Mouse (Mus musculus) activated CD4-positive, CD25-positive, alpha-beta regulatory T cell, adult 4 months (primary cell): ENCODE measurements around the gene Usp15. TPM values are rescaled to one million over a fixed set of nuclear protein-coding genes. Genes with fewer than 3 reads are reported as not detected.

Source experiments
- ATAC-seq: one replicate; pipeline ENCODE4 v1.8.0; 2017
- polyA plus RNA-seq, 2 experiments: library from polyadenylated mRNA; unstranded; fragments of 100-300 nt; shearing (Covaris generic); gene quantifications; one replicate each; pipeline ENCODE4 v1.2.1; 2017

Gene Usp15
- polyA plus RNA-seq, 2 experiments from 2014 or later, result 114 to 147 TPM

DNA sequence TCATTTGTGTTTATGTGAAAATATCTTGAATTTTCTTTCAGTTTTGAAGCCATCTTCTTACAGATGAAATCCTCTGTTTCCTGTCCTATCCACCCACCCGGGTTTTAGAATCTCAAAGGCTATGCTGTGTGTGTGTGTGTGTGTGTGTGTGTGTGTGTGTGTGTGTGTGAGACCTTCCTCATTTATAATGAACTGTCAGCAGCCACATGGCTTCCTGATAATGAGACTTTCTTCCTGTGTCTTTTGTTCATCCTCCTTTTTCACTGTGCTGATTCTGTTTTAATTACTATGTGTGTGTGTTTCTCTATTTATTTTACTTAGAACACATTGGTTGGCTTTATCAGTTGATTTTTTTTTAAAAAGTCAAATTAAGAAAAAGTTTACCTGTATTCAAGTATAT lies 95.5 kb downstream of the Usp15 start:
- no peak for ATAC-seq

- ATAC-seq, result no peak
These were observed 96.2 kb downstream of the Usp15 start for GRCm38 (mm10) chr10:123100584-123100983.

- ATAC-seq, result no peak
These were observed 102.3 kb downstream of the Usp15 start for GRCm38 (mm10) chr10:123094504-123094903.

DNA sequence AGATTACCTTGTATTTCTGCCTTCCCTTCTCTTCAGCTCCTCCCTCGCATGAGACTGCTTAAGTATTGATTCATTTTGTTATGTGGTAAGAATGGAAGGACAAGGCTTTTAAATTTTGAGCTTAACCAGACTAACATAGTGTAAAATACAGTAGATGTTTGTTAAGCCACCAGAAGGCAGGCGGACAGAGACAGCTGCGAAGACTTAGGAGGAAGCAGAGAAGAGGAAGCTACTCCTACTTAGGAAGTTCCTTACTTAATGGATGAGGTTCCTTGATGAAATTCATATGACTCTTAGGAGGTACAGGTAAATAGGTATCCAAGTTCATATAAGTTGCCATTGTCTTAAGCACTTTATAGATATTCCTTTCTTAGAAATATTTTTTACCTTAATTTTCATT lies 104.2 kb downstream of the Usp15 start:
- no peak for ATAC-seq

- ATAC-seq, result peak; percentile 96
These were observed 105.1 kb downstream of the Usp15 start for GRCm38 (mm10) chr10:123091737-123092136.

GRCm38 (mm10) chr10:123089425-123089930 lies 107.3 kb downstream of the Usp15 start:
- no peak for ATAC-seq

DNA sequence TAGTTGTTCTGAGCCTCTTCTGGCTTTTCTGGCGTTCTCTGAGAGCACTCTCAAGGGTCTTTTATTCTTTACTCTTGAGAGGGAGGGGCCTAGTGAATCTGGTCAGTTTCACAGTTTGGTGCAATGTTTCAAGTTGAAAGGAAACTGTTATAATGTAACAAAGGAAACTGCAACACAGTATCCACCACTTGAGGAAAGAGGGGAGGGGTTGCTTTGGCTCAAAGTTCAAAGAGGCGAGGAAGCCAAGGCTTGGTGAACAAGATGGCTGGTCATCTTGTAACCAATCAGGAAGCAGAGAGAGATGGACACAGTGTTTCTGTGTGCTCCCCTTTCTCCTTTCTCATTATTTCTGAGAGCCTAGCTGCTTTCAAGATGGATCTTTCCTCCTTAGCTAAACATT lies 109.9 kb downstream of the Usp15 start:
- no peak for ATAC-seq

- ATAC-seq, result no peak
These were observed 111.7 kb downstream of the Usp15 start for GRCm38 (mm10) chr10:123084900-123085641.

DNA sequence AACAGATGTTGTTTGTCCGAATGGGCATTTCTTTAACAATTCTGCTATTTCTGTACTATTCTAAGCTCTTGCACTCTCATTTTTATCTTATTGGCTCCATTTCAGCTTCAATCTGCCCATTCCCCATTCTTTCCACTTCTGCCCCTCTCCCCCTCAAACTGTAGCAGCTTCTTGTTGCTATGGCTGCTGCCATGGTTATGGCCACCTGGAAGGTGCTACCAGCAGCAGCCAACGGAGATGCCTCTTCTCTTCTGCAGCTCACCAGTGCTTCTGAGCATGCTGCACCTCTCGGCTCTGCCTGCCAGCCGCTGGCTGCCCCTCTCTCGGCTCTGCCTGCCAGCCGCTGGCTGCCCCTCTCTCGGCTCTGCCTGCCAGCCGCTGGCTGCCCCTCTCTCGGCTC lies 112.5 kb downstream of the Usp15 start:
- ATAC-seq, result no peak

- ATAC-seq, result peak; percentile 99
These were observed 120.4 kb downstream of the Usp15 start, which contains the start of gene Mon2 for GRCm38 (mm10) chr10:123076245-123077023. Gene Mon2, minus strand, starts transcription at chr10:123076505.

DNA sequence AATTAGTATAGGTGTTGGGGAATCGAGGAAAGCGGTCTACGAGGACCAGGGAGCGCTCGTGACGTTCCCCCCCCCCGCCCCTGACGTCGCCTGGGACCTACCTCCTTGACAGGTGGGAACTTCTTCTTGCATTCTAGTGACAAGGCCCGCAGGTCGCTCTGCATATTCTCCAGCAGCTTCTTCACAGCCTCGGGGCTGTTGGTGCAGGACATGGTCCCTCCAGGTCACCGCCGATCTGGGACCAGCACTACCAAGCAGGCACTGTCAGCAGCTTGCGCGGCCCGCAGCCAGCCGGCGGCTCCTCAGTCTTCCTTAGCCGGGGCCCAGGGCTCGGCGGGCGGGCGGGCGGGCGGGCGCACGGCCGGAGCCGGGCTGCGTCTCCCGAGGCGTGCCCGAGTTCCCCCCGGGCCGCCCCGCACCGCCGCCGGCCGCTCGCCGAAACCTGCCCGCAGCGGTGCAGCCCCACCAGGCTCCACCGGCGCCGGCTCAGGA lies 121.0 kb downstream of the Usp15 start:
- no peak for ATAC-seq

- no peak for ATAC-seq
These were observed 124.8 kb downstream of the Usp15 start for GRCm38 (mm10) chr10:123071997-123072396.

DNA sequence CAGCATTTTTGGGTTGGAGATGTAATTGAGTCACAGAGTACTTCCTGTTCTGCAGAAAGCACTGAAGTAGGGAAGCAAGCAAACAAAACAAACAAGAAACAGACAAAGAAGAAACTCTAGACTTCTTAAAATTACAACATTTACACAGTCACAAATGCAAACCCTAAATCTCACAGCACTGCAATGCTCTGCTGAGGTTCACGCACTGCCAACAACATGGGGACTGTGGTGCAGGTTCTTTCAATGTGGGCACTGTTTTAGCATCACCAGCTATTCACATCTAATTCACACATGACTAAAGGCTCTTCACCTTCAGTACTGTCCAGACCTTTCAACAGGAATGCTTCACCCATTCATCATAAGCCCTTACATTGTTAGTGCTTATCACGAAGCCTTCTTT lies 133.8 kb downstream of the Usp15 start:
- ATAC-seq, result no peak

GRCm38 (mm10) chr10:123060831-123061230 lies 136.0 kb downstream of the Usp15 start:
- ATAC-seq, result no peak

DNA sequence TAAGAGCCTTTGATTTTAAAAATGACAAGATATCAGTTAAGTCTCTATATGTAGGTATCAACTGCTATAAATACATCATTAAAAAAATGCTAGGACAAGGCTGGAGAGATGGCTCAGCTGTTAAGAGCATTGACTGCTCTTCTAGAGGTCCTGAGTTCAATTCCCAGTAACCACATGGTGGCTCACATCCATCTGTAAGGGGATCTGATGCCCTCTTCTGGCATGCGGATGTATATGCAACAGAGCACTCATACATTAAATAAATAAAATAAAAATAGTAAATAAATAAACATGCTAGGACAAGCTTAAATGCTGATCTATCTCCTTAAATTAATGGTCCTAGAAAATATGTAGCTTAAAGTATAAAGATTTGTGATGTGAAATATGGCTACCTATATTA lies 139.7 kb downstream of the Usp15 start:
- ATAC-seq, result peak; percentile 52

GRCm38 (mm10) chr10:123056463-123056862 lies 140.3 kb downstream of the Usp15 start:
- no peak for ATAC-seq

- no peak for ATAC-seq
These were observed 141.4 kb downstream of the Usp15 start for GRCm38 (mm10) chr10:123055205-123056000.

Other genes starting within 250 kb of the Usp15 start
- 10 to 100 TPM; 17.2 to 22.6 TPM for gene Mon2, start 120.5 kb downstream of the Usp15 start, polyA plus RNA-seq
- not detected for gene Fam19a2, start 67.0 kb upstream of the Usp15 start, polyA plus RNA-seq